Mouse (Mus musculus) cortical plate, adult 2 months (tissue): ENCODE measurements around the gene Lrrc75a.

Experiments
- CTCF ChIP-seq: fragments of 200-500 bp; IDR thresholded peaks from 2 replicates; pipeline ENCODE4 v1.5.1; 2011; ENCODE audit warnings: mild to moderate bottlenecking, control low read depth, low read length; ENCODE audit not compliant: insufficient read depth; ENCODE audit errors: extremely low read depth
- POLR2A ChIP-seq: fragments of 200-500 bp; IDR thresholded peaks from 2 replicates; pipeline ENCODE4 v1.6.1; 2011; ENCODE audit warnings: mild to moderate bottlenecking, low read length, control low read depth; ENCODE audit not compliant: insufficient read depth; ENCODE audit errors: extremely low read depth

GRCm38 (mm10) chr11:62631138-62631537 lies 17.2 kb downstream of the Lrrc75a start:
- TF ChIP-seq CTCF, result no peak
- no peak for TF ChIP-seq POLR2A
